Mouse (Mus musculus) layer of hippocampus, postnatal 25 days (tissue): ENCODE results near the gene Fam118b. TPM values are rescaled to one million over a fixed set of nuclear protein-coding genes. Genes with fewer than 3 reads are reported as not detected.

ENCODE experiments used
- DNase-seq, 2 experiments: peaks; one replicate each; pipeline ENCODE4 v3.0.0; 2022; ENCODE audit warnings: mixed read lengths in 2 of 2, low spot score in 1 of 2; ENCODE audit errors: extremely low spot score in 1 of 2
- total RNA-seq, 2 experiments: library from RNA; stranded (reverse); gene quantifications; 2 replicates each; pipeline ENCODE4 v1.2.3; 2021

Fam118b gene
- total RNA-seq, 2 experiments from 2014 or later = 25.8 to 26.3 TPM

- no peak for DNase-seq
These were observed 541 bp upstream of the Fam118b start for GRCm38 (mm10) chr9:35267976-35268715.

- DNase-seq = no peak
These were observed 3.1 kb downstream of the Fam118b start for GRCm38 (mm10) chr9:35264509-35264908.

- DNase-seq = no peak
These were observed 4.2 kb downstream of the Fam118b start for GRCm38 (mm10) chr9:35263431-35263830.

GRCm38 (mm10) chr9:35262418-35262817, 5.2 kb downstream of the Fam118b start:
- DNase-seq = no peak

- no peak for DNase-seq
These were observed 10.2 kb downstream of the Fam118b start for GRCm38 (mm10) chr9:35257365-35257764.

- no peak for DNase-seq
These were observed 18.1 kb downstream of the Fam118b start for GRCm38 (mm10) chr9:35249476-35249875.

GRCm38 (mm10) chr9:35247405-35247804, 20.2 kb downstream of the Fam118b start:
- DNase-seq = no peak

GRCm38 (mm10) chr9:35239734-35240133, 27.9 kb downstream of the Fam118b start:
- no peak for DNase-seq

GRCm38 (mm10) chr9:35238915-35239571, 28.6 kb downstream of the Fam118b start:
- DNase-seq = no peak

- no peak for DNase-seq
These were observed 29.2 kb downstream of the Fam118b start for GRCm38 (mm10) chr9:35238371-35238770.

- no peak for DNase-seq
These were observed 31.6 kb downstream of the Fam118b start for GRCm38 (mm10) chr9:35235996-35236395.

- no peak for DNase-seq
These were observed 38.9 kb downstream of the Fam118b start for GRCm38 (mm10) chr9:35228671-35229070.

GRCm38 (mm10) chr9:35223466-35223865, 44.1 kb downstream of the Fam118b start:
- DNase-seq = no peak

- no peak for DNase-seq
These were observed 49.6 kb downstream of the Fam118b start for GRCm38 (mm10) chr9:35217963-35218362.

- DNase-seq = no peak
These were observed 55.8 kb downstream of the Fam118b start for GRCm38 (mm10) chr9:35211573-35212511.

- peak; percentile 94 to 97 for DNase-seq
These were observed 56.8 kb downstream of the Fam118b start, which contains the start of gene Foxred1 for GRCm38 (mm10) chr9:35210542-35211474. Foxred1 (minus strand) TSS chr9:35211055.

- no peak for DNase-seq
These were observed 63.2 kb downstream of the Fam118b start for GRCm38 (mm10) chr9:35204421-35204820.

GRCm38 (mm10) chr9:35203536-35203935, 64.1 kb downstream of the Fam118b start:
- no peak for DNase-seq

- no peak for DNase-seq
These were observed 67.0 kb downstream of the Fam118b start for GRCm38 (mm10) chr9:35200529-35201060.
